ENCODE assay signal across 8 mouse cellular contexts in genomic region chr11:48178943-48179342, GRCm38 (mm10).
DNase-seq lines count a peak whose midpoint lies in the region; ATAC-seq lines count a peak whose summit lies in the region.

No protein-coding gene starts in this region.

- ATAC-seq in forebrain, embryonic 14.5 days: no peak
- ATAC-seq in forebrain, embryonic 16.5 days: no peak
- ATAC-seq in limb, embryonic 11.5 days (ENCODE audit: insufficient number of reproducible peaks, low FRiP score, low TSS enrichment, low read depth): no peak

- H3K4me2 ChIP-seq in forebrain, embryonic 14.5 days (ENCODE audit: low read length): no peak overlapping the region
- no peak overlapping the region for H3K4me2 ChIP-seq in forebrain, embryonic 16.5 days (ENCODE audit: low read length)
- H3K4me2 ChIP-seq in limb, embryonic 11.5 days (ENCODE audit: low read depth, severe bottlenecking): no peak overlapping the region

- H3K4me1 ChIP-seq in forebrain, embryonic 14.5 days (ENCODE audit: control insufficient read depth, insufficient read depth, low read length): no peaks in the 10 kb centered on the region
- H3K4me1 ChIP-seq in forebrain, embryonic 16.5 days (replicated peaks; ENCODE audit: control insufficient read depth, insufficient read depth, low read length): no peaks in the 10 kb centered on the region
- no peaks in the 10 kb centered on the region for H3K4me1 ChIP-seq in limb, embryonic 11.5 days (ENCODE audit: control insufficient read depth, insufficient read depth, low read length)
- H3K4me1 ChIP-seq in limb, embryonic 10.5 days: no peaks in the 10 kb centered on the region

- H3K9me3 ChIP-seq in forebrain, embryonic 14.5 days (replicated peaks; ENCODE audit: control insufficient read depth, low read length): no peaks in the 10 kb centered on the region
- no peaks in the 10 kb centered on the region for H3K9me3 ChIP-seq in forebrain, embryonic 16.5 days (ENCODE audit: control insufficient read depth, low read length)
- H3K9me3 ChIP-seq in limb, embryonic 11.5 days (ENCODE audit: control insufficient read depth, low read length): no peaks in the 10 kb centered on the region
- H3K9me3 ChIP-seq in limb, embryonic 10.5 days (replicated peaks): no peaks in the 10 kb centered on the region

- H3K27ac ChIP-seq in forebrain, embryonic 14.5 days (ENCODE audit: low read depth, low read length): no peak overlapping the region
- no peak overlapping the region for H3K27ac ChIP-seq in forebrain, embryonic 16.5 days (ENCODE audit: low read length)
- H3K27ac ChIP-seq in limb, embryonic 11.5 days (replicated peaks; ENCODE audit: low read depth, low read length): no peak overlapping the region
- H3K27ac ChIP-seq in limb, embryonic 10.5 days: no peak overlapping the region

- DNase-seq in forebrain, embryonic 14.5 days (ENCODE audit: low spot score): peak; percentile 28
- peak; percentile 23 for DNase-seq in limb, embryonic 11.5 days (ENCODE audit: low spot score)
- DNase-seq in limb, embryonic 10.5 days (ENCODE audit: low spot score): no peak
- peak; percentile 60 for DNase-seq in ZHBTc4 (ENCODE audit: low read depth, low spot score)
- DNase-seq in kidney, postnatal 36 days: peak; percentile 11 to 64
- no peak for DNase-seq in thymus, postnatal 10 days (ENCODE audit: low spot score in 2 of 2)
- no peak for DNase-seq in frontal cortex, postnatal 36 days (ENCODE audit: low spot score in 2 of 2)

- H3K9ac ChIP-seq in forebrain, embryonic 14.5 days (ENCODE audit: low read length): no peak overlapping the region
- no peak overlapping the region for H3K9ac ChIP-seq in forebrain, embryonic 16.5 days (replicated peaks; ENCODE audit: low read depth, low read length)
- H3K9ac ChIP-seq in limb, embryonic 11.5 days (ENCODE audit: low read length): no peak overlapping the region

- H3K36me3 ChIP-seq in forebrain, embryonic 14.5 days (ENCODE audit: control insufficient read depth, insufficient read depth, low read length): no peaks in the 10 kb centered on the region
- H3K36me3 ChIP-seq in forebrain, embryonic 16.5 days (ENCODE audit: control insufficient read depth, insufficient read depth): no peaks in the 10 kb centered on the region
- H3K36me3 ChIP-seq in limb, embryonic 11.5 days (ENCODE audit: control insufficient read depth, insufficient read depth, low read length): no peaks in the 10 kb centered on the region
- no peaks in the 10 kb centered on the region for H3K36me3 ChIP-seq in limb, embryonic 10.5 days

- H3K4me3 ChIP-seq in forebrain, embryonic 14.5 days (ENCODE audit: low read depth, low read length): no peak overlapping the region
- no peak overlapping the region for H3K4me3 ChIP-seq in forebrain, embryonic 16.5 days (replicated peaks; ENCODE audit: low read length)
- no peak overlapping the region for H3K4me3 ChIP-seq in limb, embryonic 11.5 days (ENCODE audit: low read depth, low read length)
- H3K4me3 ChIP-seq in limb, embryonic 10.5 days: no peak overlapping the region

- H3K27me3 ChIP-seq in forebrain, embryonic 14.5 days (replicated peaks; ENCODE audit: control insufficient read depth, insufficient read depth, low read length): no peaks in the 10 kb centered on the region
- no peaks in the 10 kb centered on the region for H3K27me3 ChIP-seq in forebrain, embryonic 16.5 days (replicated peaks; ENCODE audit: control insufficient read depth, insufficient read depth, low read length)
- no peaks in the 10 kb centered on the region for H3K27me3 ChIP-seq in limb, embryonic 11.5 days (ENCODE audit: control insufficient read depth, insufficient read depth, low read length)
- no peaks in the 10 kb centered on the region for H3K27me3 ChIP-seq in limb, embryonic 10.5 days (ENCODE audit: low read depth, poor library complexity, severe bottlenecking)

Comparison
In these comparisons a context has a peak if more than half of its experiments do, and no peak if none do; other contexts are left out.
1. DNase-seq: peak in forebrain, embryonic 14.5 days (single experiment), limb, embryonic 11.5 days (single experiment), ZHBTc4 (single experiment) and kidney, postnatal 36 days (2 of 2); none in limb, embryonic 10.5 days (single experiment), thymus, postnatal 10 days (0 of 2) and frontal cortex, postnatal 36 days (0 of 2).